ENCODE assay signal across 37 mouse cellular contexts in genomic region chr6:91858339-91858738, GRCm38 (mm10). TPM values are rescaled to one million over a fixed set of nuclear protein-coding genes. Genes with fewer than 3 reads are reported as not detected.
"Had no signal": no experiment of that assay in that cellular context is flagged by ENCODE, and none has a peak within 500 bp of the region (broad histone marks: within the 10 kb centered on the region; RNA-seq: fewer than 3 reads in every experiment).

No protein-coding gene starts in this region.

- H3K4me2 ChIP-seq: limb, embryonic 12.5 days; limb, embryonic 13.5 days; limb, embryonic 15.5 days; liver, embryonic 11.5 days; liver, embryonic 12.5 days; liver, embryonic 13.5 days; liver, embryonic 15.5 days; lung, embryonic 14.5 days; lung, embryonic 15.5 days; midbrain, embryonic 11.5 days; midbrain, embryonic 12.5 days; midbrain, embryonic 13.5 days; midbrain, embryonic 15.5 days; neural tube, embryonic 12.5 days; neural tube, embryonic 13.5 days had no signal

- H3K36me3 ChIP-seq: limb, embryonic 10.5 days; limb, embryonic 12.5 days; limb, embryonic 13.5 days; limb, embryonic 15.5 days; liver, embryonic 12.5 days; liver, embryonic 13.5 days; liver, embryonic 15.5 days; lung, embryonic 15.5 days; midbrain, embryonic 12.5 days; midbrain, embryonic 13.5 days; midbrain, embryonic 15.5 days; neural tube, embryonic 12.5 days; neural tube, embryonic 13.5 days had no signal

- H3K4me1 ChIP-seq: limb, embryonic 10.5 days; limb, embryonic 12.5 days; limb, embryonic 13.5 days; limb, embryonic 15.5 days; liver, embryonic 12.5 days; liver, embryonic 13.5 days; liver, embryonic 15.5 days; lung, embryonic 15.5 days; megakaryocyte, embryonic 14.5 days; midbrain, embryonic 12.5 days; midbrain, embryonic 13.5 days; midbrain, embryonic 15.5 days; neural tube, embryonic 12.5 days; neural tube, embryonic 13.5 days had no signal

- H3K9ac ChIP-seq: limb, embryonic 12.5 days; limb, embryonic 13.5 days; limb, embryonic 15.5 days; liver, embryonic 12.5 days; liver, embryonic 13.5 days; liver, embryonic 14.5 days; liver, embryonic 15.5 days; liver, postnatal 0 days; lung, embryonic 14.5 days; lung, embryonic 15.5 days; midbrain, embryonic 12.5 days; midbrain, embryonic 13.5 days; midbrain, embryonic 15.5 days; neural tube, embryonic 12.5 days; neural tube, embryonic 13.5 days had no signal

- H3K27me3 ChIP-seq: limb, embryonic 15.5 days; midbrain, embryonic 13.5 days; midbrain, embryonic 15.5 days; neural tube, embryonic 12.5 days; neural tube, embryonic 13.5 days had no signal

- H3K9me3 ChIP-seq: limb, embryonic 10.5 days; limb, embryonic 13.5 days; limb, embryonic 15.5 days; liver, embryonic 12.5 days; liver, embryonic 13.5 days; liver, embryonic 15.5 days; lung, embryonic 15.5 days; midbrain, embryonic 12.5 days; midbrain, embryonic 13.5 days; midbrain, embryonic 15.5 days; neural tube, embryonic 12.5 days; neural tube, embryonic 13.5 days had no signal

- H3K4me3 ChIP-seq: limb, embryonic 10.5 days; limb, embryonic 12.5 days; limb, embryonic 13.5 days; limb, embryonic 15.5 days; liver, embryonic 12.5 days; liver, embryonic 13.5 days; liver, embryonic 15.5 days; lung, embryonic 15.5 days; megakaryocyte, embryonic 14.5 days; midbrain, embryonic 12.5 days; midbrain, embryonic 13.5 days; midbrain, embryonic 15.5 days; neural tube, embryonic 12.5 days; neural tube, embryonic 13.5 days had no signal

- DNase-seq: left cerebral cortex, postnatal 4 days; liver; liver, embryonic 13.5 days; liver, postnatal 0 days; lung, adult 18-20 months; lung, adult 2 months; lung, embryonic 14.5 days; lung, postnatal 10 days; lung, postnatal 14 days; lung, postnatal 36 days; lung, postnatal 4 days; midbrain, embryonic 14.5 days had no signal

- ATAC-seq: liver, embryonic 12.5 days; liver, postnatal 0 days; lung, postnatal 0 days; midbrain, embryonic 13.5 days; midbrain, embryonic 15.5 days; midbrain, embryonic 16.5 days had no signal

- H3K27ac ChIP-seq: limb, embryonic 10.5 days; limb, embryonic 12.5 days; limb, embryonic 13.5 days; limb, embryonic 15.5 days; liver, embryonic 12.5 days; liver, embryonic 13.5 days; liver, embryonic 14.5 days; liver, embryonic 15.5 days; lung, embryonic 15.5 days; macrophage; midbrain, embryonic 12.5 days; midbrain, embryonic 13.5 days; midbrain, embryonic 15.5 days; neural tube, embryonic 12.5 days; neural tube, embryonic 13.5 days had no signal

RNA-seq across cellular contexts. Expression of gene Grip2, which starts 31.3 kb away (rescaled TPM):
- total RNA-seq: liver, adult 2 months; megakaryocyte progenitor cell, adult 5-6 weeks; megakaryocyte, adult 5-6 weeks; megakaryocyte-erythroid progenitor cell, adult 5-6 weeks; monocyte, adult 5-6 weeks had no signal
- polyA plus RNA-seq: liver, postnatal 0 days; macrophage had no signal

RNA-seq across cellular contexts. Expression of gene 4930590J08Rik, which starts 44.3 kb away (rescaled TPM):
- total RNA-seq: monocyte, adult 5-6 weeks had no signal
- polyA plus RNA-seq: liver, embryonic 13.5 days; liver, embryonic 16.5 days had no signal
